Mouse (Mus musculus) midbrain, embryonic 16.5 days (tissue): ENCODE measurements around the gene Rapgef1. TPM values are rescaled to one million over a fixed set of nuclear protein-coding genes. Genes with fewer than 3 reads are reported as not detected.

Source experiments
- ATAC-seq: fragments of 200-750 bp; cut with Nextera tagmentation; 2 replicates; pipeline ENCODE4 v1.8.0; 2017; ENCODE audit warnings: moderate TSS enrichment
- H3K27ac ChIP-seq: fragments of 300-500 bp; sonication (generic); 2 replicates; pipeline ENCODE4 v1.5.1; 2014; ENCODE audit warnings: mild to moderate bottlenecking, low read length, mixed read lengths
- H3K27me3 ChIP-seq: fragments of 300-500 bp; sonication (generic); 2 replicates; pipeline ENCODE4 v1.6.1; 2014; ENCODE audit warnings: low read depth, low read length, mixed read lengths; ENCODE audit not compliant: control insufficient read depth, insufficient read depth
- H3K36me3 ChIP-seq: fragments of 300-500 bp; sonication (generic); 2 replicates; pipeline ENCODE4 v1.6.1; 2014; ENCODE audit warnings: mild to moderate bottlenecking, low read length, moderate library complexity, mixed read lengths; ENCODE audit not compliant: control insufficient read depth, insufficient read depth
- H3K4me1 ChIP-seq: fragments of 300-500 bp; sonication (generic); 2 replicates; pipeline ENCODE4 v1.6.1; 2014; ENCODE audit warnings: mild to moderate bottlenecking, low read length, mixed read lengths; ENCODE audit not compliant: control insufficient read depth, insufficient read depth
- H3K4me2 ChIP-seq: fragments of 300-500 bp; sonication (generic); 2 replicates; pipeline ENCODE4 v1.6.1; 2014; ENCODE audit warnings: mild to moderate bottlenecking, low read length, mixed read lengths
- H3K4me3 ChIP-seq: fragments of 300-500 bp; sonication (generic); 2 replicates; pipeline ENCODE4 v1.5.1; 2014; ENCODE audit warnings: low read depth, mild to moderate bottlenecking, low read length, moderate library complexity, mixed read lengths
- H3K9ac ChIP-seq: fragments of 300-500 bp; sonication (generic); 2 replicates; pipeline ENCODE4 v1.6.1; 2014; ENCODE audit warnings: low read depth, low read length, mixed read lengths
- H3K9me3 ChIP-seq: fragments of 300-500 bp; sonication (generic); replicated peaks from 2 replicates; pipeline ENCODE4 v1.6.1; 2014; ENCODE audit warnings: mild to moderate bottlenecking, low read length, mixed read lengths; ENCODE audit not compliant: control insufficient read depth, poor library complexity, severe bottlenecking
- WGBS: fragments of 180-500 bp; shearing (Covaris S2); extraction: QIAGEN DNeasy Blood & Tissue Kit; methylation state at CpG from one replicate; pipeline ENCODE4 v1.1.7; 2014; 5-methylcytosine and 5-hydroxymethylcytosine counted together
- polyA plus RNA-seq: library from polyadenylated mRNA; unstranded; fragments of >200 nt; fragmentation: Nextera tagmentation; extraction: Ambion mirVana; gene quantifications from 2 replicates; pipeline ENCODE4 v1.2.1, GENCODE M21; 2015

The Rapgef1 gene
- polyA plus RNA-seq, 1 experiment from 2014 or later, result 18.1 TPM

GRCm38 (mm10) chr2:29663260-29663877 is 43.8 kb downstream of the Rapgef1 start:
- ATAC-seq, result no peak
- Histone ChIP-seq H3K27me3 (no peaks in the 10 kb centered on the region), H3K36me3 (no peaks in the 10 kb centered on the region), H3K27ac (no peak overlapping the region), H3K9ac (no peak overlapping the region), H3K4me2 (no peak overlapping the region), H3K9me3 (no peaks in the 10 kb centered on the region), H3K4me1 (peaks cover 8% of the 10 kb centered on the region), H3K4me3 (no peak overlapping the region)
- WGBS, result 26% methylated on average over 4 of the region's 4 CpGs

GRCm38 (mm10) chr2:29665421-29665820 is 45.9 kb downstream of the Rapgef1 start:
- no peak overlapping the region for H3K9ac ChIP-seq
- H3K4me2 ChIP-seq, result no peak overlapping the region
- 92% methylated on average over 5 of the region's 5 CpGs for WGBS
- peaks cover 14% of the 10 kb centered on the region for H3K4me1 ChIP-seq
- H3K9me3 ChIP-seq, result no peaks in the 10 kb centered on the region
- ATAC-seq, result no peak
- H3K36me3 ChIP-seq, result no peaks in the 10 kb centered on the region
- H3K27ac ChIP-seq, result no peak overlapping the region
- no peak overlapping the region for H3K4me3 ChIP-seq
- H3K27me3 ChIP-seq, result no peaks in the 10 kb centered on the region

GRCm38 (mm10) chr2:29666589-29666988 is 47.1 kb downstream of the Rapgef1 start:
- peaks cover 24% of the 10 kb centered on the region for H3K4me1 ChIP-seq

GRCm38 (mm10) chr2:29667109-29667508 is 47.6 kb downstream of the Rapgef1 start:
- H3K27ac ChIP-seq, result no peak overlapping the region
- H3K4me3 ChIP-seq, result no peak overlapping the region
- peaks cover 24% of the 10 kb centered on the region for H3K4me1 ChIP-seq
- no peaks in the 10 kb centered on the region for H3K9me3 ChIP-seq
- no peak for ATAC-seq
- H3K36me3 ChIP-seq, result no peaks in the 10 kb centered on the region
- H3K9ac ChIP-seq, result no peak overlapping the region
- no peaks in the 10 kb centered on the region for H3K27me3 ChIP-seq
- H3K4me2 ChIP-seq, result no peak overlapping the region
- 79% methylated on average over 4 of the region's 4 CpGs for WGBS

More at GRCm38 (mm10) chr2:29666589-29666988, 47.1 kb downstream of the Rapgef1 start:
- Histone ChIP-seq H3K9ac (no peak overlapping the region), H3K9me3 (no peaks in the 10 kb centered on the region), H3K27ac (no peak overlapping the region), H3K36me3 (no peaks in the 10 kb centered on the region), H3K27me3 (no peaks in the 10 kb centered on the region), H3K4me3 (no peak overlapping the region), H3K4me2 (no peak overlapping the region)
- no peak for ATAC-seq
- WGBS, result 5% methylated on average over 7 of the region's 7 CpGs

GRCm38 (mm10) chr2:29668011-29668691 is 48.6 kb downstream of the Rapgef1 start:
- Histone ChIP-seq H3K27ac (no peak overlapping the region), H3K4me3 (no peak overlapping the region), H3K4me1 (peaks cover 24% of the 10 kb centered on the region), H3K4me2 (no peak overlapping the region), H3K9me3 (no peaks in the 10 kb centered on the region), H3K36me3 (no peaks in the 10 kb centered on the region), H3K27me3 (no peaks in the 10 kb centered on the region), H3K9ac (no peak overlapping the region)
- WGBS, result 91% methylated on average over 7 of the region's 7 CpGs
- ATAC-seq, result no peak

GRCm38 (mm10) chr2:29668963-29669362 is 49.4 kb downstream of the Rapgef1 start:
- Histone ChIP-seq H3K4me1 (peaks cover 24% of the 10 kb centered on the region), H3K9ac (no peak overlapping the region), H3K27me3 (no peaks in the 10 kb centered on the region), H3K4me2 (no peak overlapping the region), H3K27ac (no peak overlapping the region), H3K4me3 (no peak overlapping the region), H3K9me3 (no peaks in the 10 kb centered on the region), H3K36me3 (no peaks in the 10 kb centered on the region)
- 95% methylated on average over 4 of the region's 4 CpGs for WGBS
- no peak for ATAC-seq

GRCm38 (mm10) chr2:29669711-29670110 is 50.2 kb downstream of the Rapgef1 start:
- H3K27me3 ChIP-seq, result no peaks in the 10 kb centered on the region
- H3K9ac ChIP-seq, result no peak overlapping the region
- H3K4me1 ChIP-seq, result peaks cover 29% of the 10 kb centered on the region
- H3K4me3 ChIP-seq, result no peak overlapping the region
- H3K27ac ChIP-seq, result peak overlapping the region; percentile 4
- H3K4me2 ChIP-seq, result no peak overlapping the region
- no peaks in the 10 kb centered on the region for H3K36me3 ChIP-seq
- no peak for ATAC-seq
- H3K9me3 ChIP-seq, result no peaks in the 10 kb centered on the region

GRCm38 (mm10) chr2:29670231-29670991 is 50.9 kb downstream of the Rapgef1 start:
- H3K4me1 ChIP-seq, result peaks cover 29% of the 10 kb centered on the region
- WGBS, result 46% methylated on average over 9 of the region's 9 CpGs
- no peaks in the 10 kb centered on the region for H3K27me3 ChIP-seq
- peak overlapping the region; percentile 4 for H3K27ac ChIP-seq
- no peaks in the 10 kb centered on the region for H3K9me3 ChIP-seq
- no peak for ATAC-seq
- no peak overlapping the region for H3K4me3 ChIP-seq
- no peaks in the 10 kb centered on the region for H3K36me3 ChIP-seq
- no peak overlapping the region for H3K9ac ChIP-seq
- no peak overlapping the region for H3K4me2 ChIP-seq

- no peak for ATAC-seq
- H3K27me3 ChIP-seq, result no peaks in the 10 kb centered on the region
- no peaks in the 10 kb centered on the region for H3K9me3 ChIP-seq
- no peak overlapping the region for H3K4me2 ChIP-seq
- no peak overlapping the region for H3K9ac ChIP-seq
- H3K27ac ChIP-seq, result 0 out of 2 replicates have a peak overlapping the region, but pooled peaks have one; percentile 23
- H3K4me1 ChIP-seq, result peaks cover 26% of the 10 kb centered on the region
- 62% methylated on average over 4 of the region's 4 CpGs for WGBS
- H3K36me3 ChIP-seq, result no peaks in the 10 kb centered on the region
- no peak overlapping the region for H3K4me3 ChIP-seq
These were observed 51.9 kb downstream of the Rapgef1 start for GRCm38 (mm10) chr2:29671374-29671773.
